Mouse (Mus musculus) embryonic facial prominence, embryonic 11.5 days (tissue): ENCODE measurements at regions not wholly inside any gene's neighbourhood (a gene's known extent, or its start where the extent isn't known, plus 50 kb on each side); places are given as distances from the start of the nearest gene placed in this dataset.

Experiments used
- ATAC-seq: fragments of 200-750 bp; cut with Nextera tagmentation; replicated peaks from 2 replicates; pipeline ENCODE4 v1.8.0; 2017; ENCODE audit warnings: low read depth; ENCODE audit not compliant: insufficient number of reproducible peaks, low FRiP score, low TSS enrichment
- DNase-seq: peaks from one replicate; pipeline ENCODE4 v3.0.0-alpha.2; 2015; ENCODE audit warnings: low spot score
- H3K27ac ChIP-seq: fragments of 300-500 bp; sonication (generic); replicated peaks from 2 replicates; pipeline ENCODE4 v1.5.1; 2014; ENCODE audit warnings: mild to moderate bottlenecking, low read depth, low read length, control low read depth
- H3K27me3 ChIP-seq: fragments of 300-500 bp; sonication (generic); 2 replicates; pipeline ENCODE4 v1.6.1; 2014; ENCODE audit warnings: mild to moderate bottlenecking, low read length, moderate library complexity, mixed read lengths; ENCODE audit not compliant: control insufficient read depth, insufficient read depth
- H3K36me3 ChIP-seq: fragments of 300-500 bp; sonication (generic); replicated peaks from 2 replicates; pipeline ENCODE4 v1.6.1; 2014; ENCODE audit warnings: low read depth, mild to moderate bottlenecking, low read length, moderate library complexity, mixed read lengths; ENCODE audit not compliant: control insufficient read depth, insufficient read depth
- H3K4me1 ChIP-seq: fragments of 300-500 bp; sonication (generic); 2 replicates; pipeline ENCODE4 v1.6.1; 2014; ENCODE audit warnings: low read length, mixed read lengths; ENCODE audit not compliant: control insufficient read depth, insufficient read depth
- H3K4me2 ChIP-seq: fragments of 300-500 bp; sonication (generic); 2 replicates; pipeline ENCODE4 v1.6.1; 2014; ENCODE audit warnings: low read depth, mild to moderate bottlenecking, control low read depth, low read length, moderate library complexity
- H3K4me3 ChIP-seq: fragments of 300-500 bp; sonication (generic); 2 replicates; pipeline ENCODE4 v1.5.1; 2014; ENCODE audit warnings: low read depth, low read length, control low read depth
- H3K9ac ChIP-seq: fragments of 300-500 bp; sonication (generic); replicated peaks from 2 replicates; pipeline ENCODE4 v1.6.1; 2014; ENCODE audit warnings: mild to moderate bottlenecking, control low read depth, low read length
- H3K9me3 ChIP-seq: fragments of 300-500 bp; sonication (generic); replicated peaks from 2 replicates; pipeline ENCODE4 v1.6.1; 2016; ENCODE audit warnings: mild to moderate bottlenecking, low read length, inconsistent platforms, mixed read lengths; ENCODE audit not compliant: control insufficient read depth
- WGBS: fragments of 180-500 bp; shearing (Covaris S2); extraction: QIAGEN DNeasy Blood & Tissue Kit; methylation state at CpG from one replicate; pipeline ENCODE4 v1.1.7; 2014; 5-methylcytosine and 5-hydroxymethylcytosine counted together

DNA sequence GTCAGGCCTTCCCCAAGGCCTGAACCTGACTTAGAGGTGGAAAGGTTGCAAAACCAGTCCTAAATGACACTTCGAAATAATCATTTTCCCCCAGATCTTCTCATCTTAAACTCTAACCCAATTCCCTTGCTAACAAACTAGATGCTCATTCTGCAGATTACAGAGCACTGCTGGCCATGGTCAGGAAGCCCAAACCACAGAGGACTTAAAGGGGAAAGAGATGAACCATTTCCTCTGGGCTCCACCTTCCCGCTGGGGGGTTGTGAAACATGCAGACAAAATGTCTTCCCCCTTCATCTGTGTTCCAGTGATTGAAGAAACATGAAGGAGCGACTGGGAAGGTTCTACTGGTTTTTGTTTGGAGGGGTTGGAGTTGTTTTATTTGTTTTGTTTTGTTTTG is 181.4 kb downstream of the Dhx15 start:
- Histone ChIP-seq H3K4me3 (no peak overlapping the region), H3K27ac (no peak overlapping the region), H3K36me3 (no peaks in the 10 kb centered on the region), H3K4me2 (no peak overlapping the region), H3K9me3 (no peaks in the 10 kb centered on the region), H3K9ac (no peak overlapping the region), H3K27me3 (no peaks in the 10 kb centered on the region), H3K4me1 (no peaks in the 10 kb centered on the region)
- 85% methylated on average over 3 of the region's 3 CpGs for WGBS
- ATAC-seq (no peak), DNase-seq (no peak)

DNA sequence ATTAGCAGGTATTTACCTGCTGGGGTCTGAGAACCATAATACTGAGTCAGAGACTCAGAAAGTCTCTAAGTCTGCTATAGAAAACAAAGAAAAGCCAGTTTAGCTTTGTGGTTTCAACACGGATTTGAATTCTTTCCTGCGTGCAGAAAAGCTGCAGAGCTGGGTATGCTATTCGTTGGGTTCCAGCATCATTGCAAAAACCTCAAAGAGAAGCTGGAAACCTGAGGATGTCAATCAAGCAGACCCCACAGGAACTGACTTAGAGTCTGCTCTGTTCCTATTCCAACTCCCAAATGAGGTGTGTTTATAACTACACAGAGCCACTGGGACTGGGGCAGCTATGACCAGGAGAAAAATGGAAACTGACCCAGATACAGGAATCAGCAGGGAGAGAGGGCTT is 183.5 kb downstream of the Dhx15 start:
- H3K4me3 ChIP-seq, result no peak overlapping the region
- DNase-seq (no peak), ATAC-seq (no peak)
- no peaks in the 10 kb centered on the region for H3K9me3 ChIP-seq
- no peaks in the 10 kb centered on the region for H3K36me3 ChIP-seq
- no peak overlapping the region for H3K27ac ChIP-seq
- no peaks in the 10 kb centered on the region for H3K4me1 ChIP-seq
- WGBS, result 65% methylated on average over 3 of the region's 3 CpGs
- H3K27me3 ChIP-seq, result no peaks in the 10 kb centered on the region
- no peak overlapping the region for H3K9ac ChIP-seq
- H3K4me2 ChIP-seq, result no peak overlapping the region

DNA sequence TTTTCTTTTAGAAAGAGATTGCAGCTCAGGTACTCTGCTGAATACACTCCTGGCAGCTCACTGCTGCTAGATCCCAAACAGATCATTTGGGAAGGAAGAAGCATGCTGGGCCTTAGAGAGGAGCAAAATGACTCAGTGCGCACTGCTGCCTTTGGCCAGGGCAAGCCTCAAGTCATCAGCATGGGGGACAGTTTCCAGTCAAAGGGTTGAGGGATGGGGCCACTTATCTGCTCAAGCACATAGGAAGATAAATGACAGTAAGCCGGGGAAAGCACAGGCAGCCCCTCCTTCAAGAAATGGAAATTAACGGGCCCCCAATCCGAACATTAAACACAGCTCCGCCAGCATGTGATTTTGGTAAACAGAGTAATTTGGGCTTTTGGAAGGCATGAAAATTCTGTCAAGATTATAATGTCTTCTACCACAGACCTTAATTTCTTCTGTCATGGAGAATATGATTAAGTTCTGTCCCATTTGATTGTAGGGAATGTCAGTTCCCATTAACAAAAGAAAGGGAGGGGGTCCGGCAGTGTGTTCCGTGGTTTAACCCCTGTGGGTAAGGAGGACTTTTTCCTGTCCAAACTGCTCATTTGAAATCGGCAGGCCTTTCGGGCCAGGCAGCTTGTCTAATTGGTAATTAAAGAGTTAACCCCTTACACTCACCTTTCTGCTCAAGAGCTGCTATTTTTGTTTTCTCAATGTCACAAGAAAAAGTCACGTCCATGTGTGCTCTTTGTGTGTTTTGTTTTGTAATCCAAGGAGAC is 199.3 kb downstream of the Dhx15 start:
- no peak overlapping the region for H3K9ac ChIP-seq
- peak; percentile 39 for DNase-seq
- ATAC-seq, result peak; percentile 30; the same call in 1 of the 2 replicates
- H3K4me1 ChIP-seq, result no peaks in the 10 kb centered on the region
- no peaks in the 10 kb centered on the region for H3K36me3 ChIP-seq
- no peak overlapping the region for H3K4me2 ChIP-seq
- H3K27ac ChIP-seq, result no peak overlapping the region
- no peaks in the 10 kb centered on the region for H3K27me3 ChIP-seq
- 8% methylated on average over 10 of the region's 10 CpGs for WGBS
- H3K4me3 ChIP-seq, result no peak overlapping the region
- H3K9me3 ChIP-seq, result no peaks in the 10 kb centered on the region

DNA sequence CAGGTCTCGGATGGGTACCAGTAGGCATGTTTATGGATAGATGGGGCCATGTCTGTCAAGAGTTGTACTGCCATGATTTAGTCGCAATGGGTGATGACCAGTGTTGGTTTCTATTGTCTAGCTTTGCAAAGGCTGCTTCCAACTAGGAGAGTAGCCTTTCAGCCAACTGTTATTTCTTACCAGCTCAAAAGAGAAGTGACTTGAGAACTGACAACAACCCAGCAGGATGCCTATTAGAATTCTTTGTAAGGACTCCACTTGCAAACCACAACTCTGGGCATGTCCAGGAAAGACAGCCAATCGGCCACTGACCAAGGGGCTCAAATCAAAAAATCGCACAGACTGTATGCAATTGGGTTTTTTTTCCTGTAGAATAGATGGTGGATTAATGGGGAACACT is 200.9 kb downstream of the Dhx15 start:
- no peaks in the 10 kb centered on the region for H3K9me3 ChIP-seq
- no peak overlapping the region for H3K27ac ChIP-seq
- no peaks in the 10 kb centered on the region for H3K36me3 ChIP-seq
- H3K4me1 ChIP-seq, result no peaks in the 10 kb centered on the region
- no peak overlapping the region for H3K9ac ChIP-seq
- DNase-seq, result no peak
- H3K4me2 ChIP-seq, result no peak overlapping the region
- no peak for ATAC-seq
- H3K27me3 ChIP-seq, result no peaks in the 10 kb centered on the region
- no peak overlapping the region for H3K4me3 ChIP-seq
- 47% methylated on average over 4 of the region's 4 CpGs for WGBS

DNA sequence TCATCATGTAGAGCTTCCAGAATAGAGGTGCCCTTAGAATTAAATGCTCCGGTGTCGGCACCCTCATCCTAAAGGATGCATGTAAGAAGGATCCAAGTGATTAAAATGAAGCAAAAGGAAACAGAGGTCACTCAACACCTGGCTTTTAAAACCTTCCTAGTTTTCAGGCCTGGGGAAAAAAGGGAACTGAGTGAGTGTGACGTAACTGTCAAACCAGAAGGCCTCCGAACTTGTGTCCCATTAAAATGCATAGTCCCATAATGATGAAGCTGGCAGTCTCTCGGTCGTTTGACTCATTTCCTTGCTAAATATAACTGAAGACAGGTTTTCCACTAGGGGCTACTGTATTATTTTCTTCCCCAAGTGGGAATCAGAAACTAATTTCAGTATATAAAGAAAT is 201.4 kb downstream of the Dhx15 start:
- H3K27ac ChIP-seq, result no peak overlapping the region
- no peak for ATAC-seq
- H3K9ac ChIP-seq, result no peak overlapping the region
- H3K4me3 ChIP-seq, result no peak overlapping the region
- no peak for DNase-seq
- no peak overlapping the region for H3K4me2 ChIP-seq
- H3K36me3 ChIP-seq, result no peaks in the 10 kb centered on the region
- 71% methylated on average over 6 of the region's 6 CpGs for WGBS
- H3K4me1 ChIP-seq, result no peaks in the 10 kb centered on the region
- no peaks in the 10 kb centered on the region for H3K27me3 ChIP-seq
- no peaks in the 10 kb centered on the region for H3K9me3 ChIP-seq

DNA sequence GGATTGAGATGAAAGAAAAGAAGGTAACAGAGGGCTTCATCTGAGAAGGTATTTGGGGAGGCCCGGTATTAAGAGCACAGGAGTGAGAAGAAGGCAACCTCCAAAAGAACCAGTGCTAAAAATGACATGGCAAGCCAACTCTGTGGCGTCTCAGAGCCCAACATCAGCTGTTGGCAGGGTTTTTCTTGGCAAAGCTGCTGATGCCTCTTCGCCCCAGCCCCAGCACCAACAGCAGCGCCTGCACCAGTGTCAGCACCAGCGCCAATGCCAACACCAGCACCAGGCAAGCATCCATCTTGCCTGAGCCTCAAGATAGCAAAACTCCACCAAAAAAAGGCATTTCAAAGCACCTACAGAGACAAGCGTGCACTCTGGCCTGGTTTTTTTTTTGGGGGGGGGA is 205.3 kb downstream of the Dhx15 start:
- H3K9ac ChIP-seq, result no peak overlapping the region
- H3K9me3 ChIP-seq, result no peaks in the 10 kb centered on the region
- no peaks in the 10 kb centered on the region for H3K4me1 ChIP-seq
- ATAC-seq, result no peak
- H3K4me3 ChIP-seq, result no peak overlapping the region
- H3K27me3 ChIP-seq, result no peaks in the 10 kb centered on the region
- no peak for DNase-seq
- H3K4me2 ChIP-seq, result no peak overlapping the region
- H3K27ac ChIP-seq, result no peak overlapping the region
- no peaks in the 10 kb centered on the region for H3K36me3 ChIP-seq
- 93% methylated on average over 6 of the region's 6 CpGs for WGBS

DNA sequence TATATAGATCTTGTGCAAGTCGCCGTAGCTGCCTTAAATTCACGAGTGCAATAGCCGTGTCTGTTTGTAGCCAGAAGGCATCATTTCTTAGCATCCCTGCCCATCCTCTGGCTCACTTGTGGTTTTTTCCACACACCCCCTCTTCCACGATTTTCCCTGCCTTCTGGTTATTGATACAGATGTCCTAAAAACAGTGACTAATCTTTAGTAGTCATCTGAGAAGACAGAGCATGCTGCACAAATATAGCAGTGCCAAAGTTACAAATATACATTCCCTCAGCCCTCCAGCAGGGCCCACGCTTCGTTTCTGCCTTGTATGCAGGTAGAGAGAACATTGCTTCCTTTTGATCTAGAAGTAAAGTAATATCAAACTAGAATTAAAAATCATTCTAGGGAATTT is 207.5 kb downstream of the Dhx15 start:
- H3K4me2 ChIP-seq, result no peak overlapping the region
- no peaks in the 10 kb centered on the region for H3K27me3 ChIP-seq
- DNase-seq (no peak), ATAC-seq (no peak)
- H3K9ac ChIP-seq, result no peak overlapping the region
- H3K36me3 ChIP-seq, result no peaks in the 10 kb centered on the region
- no peaks in the 10 kb centered on the region for H3K4me1 ChIP-seq
- no peak overlapping the region for H3K27ac ChIP-seq
- WGBS, result 90% methylated on average over 7 of the region's 7 CpGs
- H3K9me3 ChIP-seq, result no peaks in the 10 kb centered on the region
- no peak overlapping the region for H3K4me3 ChIP-seq

DNA sequence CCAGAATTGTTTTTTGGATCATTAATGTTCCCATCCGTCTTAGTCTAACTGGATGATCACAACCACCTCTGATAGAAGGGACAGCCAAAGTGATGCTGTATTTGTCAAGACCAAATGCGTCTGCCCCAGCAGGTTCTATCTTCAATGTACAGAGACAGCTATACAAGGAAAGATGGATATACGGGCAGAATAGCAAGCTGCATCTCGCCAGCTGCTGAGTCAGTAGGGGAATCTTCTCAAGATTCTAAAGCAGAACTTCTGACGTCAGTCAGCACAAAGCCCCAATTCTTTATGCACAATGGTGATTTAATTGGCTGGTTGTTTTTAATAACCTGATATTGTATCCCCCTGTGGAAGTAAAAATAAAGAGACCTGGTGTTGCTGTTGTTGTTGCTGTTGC is 209.4 kb downstream of the Dhx15 start:
- H3K4me2 ChIP-seq, result no peak overlapping the region
- no peak overlapping the region for H3K4me3 ChIP-seq
- no peaks in the 10 kb centered on the region for H3K36me3 ChIP-seq
- ATAC-seq, result no peak
- H3K27ac ChIP-seq, result no peak overlapping the region
- no peak overlapping the region for H3K9ac ChIP-seq
- no peaks in the 10 kb centered on the region for H3K27me3 ChIP-seq
- no peaks in the 10 kb centered on the region for H3K4me1 ChIP-seq
- DNase-seq, result no peak
- WGBS, result 73% methylated on average over 5 of the region's 5 CpGs
- H3K9me3 ChIP-seq, result no peaks in the 10 kb centered on the region
